Mouse (Mus musculus) hindbrain, embryonic 16.5 days (tissue): Measurements from ENCODE around the gene Cchcr1. TPM values are rescaled to one million over a fixed set of nuclear protein-coding genes. Genes with fewer than 3 reads are reported as not detected.

Source experiments
- ATAC-seq: fragments of 200-750 bp; cut with Nextera tagmentation; 2 replicates; pipeline ENCODE4 v1.8.0; 2017; ENCODE audit warnings: moderate TSS enrichment, moderate library complexity
- H3K27ac ChIP-seq: fragments of 300-500 bp; sonication (generic); 2 replicates; pipeline ENCODE4 v1.5.1; 2014; ENCODE audit warnings: low read depth, mild to moderate bottlenecking, control low read depth, low read length, moderate library complexity
- H3K27me3 ChIP-seq: fragments of 300-500 bp; sonication (generic); replicated peaks from 2 replicates; pipeline ENCODE4 v1.6.1; 2014; ENCODE audit warnings: low read length; ENCODE audit not compliant: control insufficient read depth, insufficient read depth
- H3K36me3 ChIP-seq: fragments of 300-500 bp; sonication (generic); 2 replicates; pipeline ENCODE4 v1.6.1; 2014; ENCODE audit warnings: mild to moderate bottlenecking, low read length, moderate library complexity, mixed read lengths; ENCODE audit not compliant: control insufficient read depth, insufficient read depth
- H3K4me1 ChIP-seq: fragments of 300-500 bp; sonication (generic); 2 replicates; pipeline ENCODE4 v1.6.1; 2014; ENCODE audit warnings: low read depth, low read length; ENCODE audit not compliant: control insufficient read depth, insufficient read depth
- H3K4me2 ChIP-seq: fragments of 300-500 bp; sonication (generic); 2 replicates; pipeline ENCODE4 v1.6.1; 2014; ENCODE audit warnings: mild to moderate bottlenecking, low read length, control low read depth, moderate library complexity
- H3K4me3 ChIP-seq: fragments of 300-500 bp; sonication (generic); 2 replicates; pipeline ENCODE4 v1.5.1; 2014; ENCODE audit warnings: mild to moderate bottlenecking, low read length, control low read depth, moderate library complexity
- H3K9ac ChIP-seq: fragments of 300-500 bp; sonication (generic); 2 replicates; pipeline ENCODE4 v1.6.1; 2014; ENCODE audit warnings: low read depth, mild to moderate bottlenecking, control low read depth, low read length, moderate library complexity
- H3K9me3 ChIP-seq: fragments of 300-500 bp; sonication (generic); 2 replicates; pipeline ENCODE4 v1.6.1; 2014; ENCODE audit warnings: mild to moderate bottlenecking, low read length, moderate library complexity; ENCODE audit not compliant: control insufficient read depth
- WGBS: fragments of 180-500 bp; shearing (Covaris S2); extraction: QIAGEN DNeasy Blood & Tissue Kit; methylation state at CpG from one replicate; pipeline ENCODE4 v1.1.7; 2014; 5-methylcytosine and 5-hydroxymethylcytosine counted together
- polyA plus RNA-seq: library from polyadenylated mRNA; unstranded; fragments of >200 nt; fragmentation: Nextera tagmentation; extraction: Ambion mirVana; gene quantifications from 2 replicates; pipeline ENCODE4 v1.2.1, GENCODE M21; 2015

Cchcr1 gene
- polyA plus RNA-seq, 1 experiment from 2014 or later, result 6.3 TPM

DNA sequence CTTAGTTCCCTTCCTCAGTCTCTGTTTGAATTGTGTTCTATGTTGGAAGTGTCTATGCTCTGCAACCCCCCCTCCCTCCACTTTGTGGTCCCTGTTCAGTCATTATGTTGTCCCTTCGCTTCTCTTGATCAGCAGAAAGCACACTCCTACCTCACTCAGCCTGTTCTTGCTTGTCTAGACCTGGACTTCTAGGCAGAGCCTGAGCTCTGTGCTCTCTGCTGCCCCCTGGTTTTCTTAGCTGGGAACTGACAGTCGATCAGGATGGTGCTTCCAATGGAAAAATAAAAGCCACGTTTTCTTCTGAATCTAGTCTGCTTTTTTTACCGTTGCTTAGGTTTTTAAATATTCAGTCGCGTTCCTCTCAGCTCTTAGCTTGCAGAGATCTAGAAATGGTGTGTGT, 17.4 kb downstream of the Cchcr1 start:
- Histone ChIP-seq H3K27me3 (no peaks in the 10 kb centered on the region), H3K27ac (no peak overlapping the region), H3K9ac (no peak overlapping the region), H3K4me2 (no peak overlapping the region), H3K4me3 (no peak overlapping the region), H3K9me3 (no peaks in the 10 kb centered on the region), H3K4me1 (no peaks in the 10 kb centered on the region; the same call in 1 of the 2 replicates), H3K36me3 (no peaks in the 10 kb centered on the region)
- 13% methylated on average over 6 of the region's 6 CpGs for WGBS
- peak; percentile 83 for ATAC-seq

- Histone ChIP-seq H3K4me3 (no peak overlapping the region), H3K27ac (no peak overlapping the region), H3K27me3 (no peaks in the 10 kb centered on the region), H3K4me2 (no peak overlapping the region), H3K36me3 (no peaks in the 10 kb centered on the region), H3K4me1 (no peaks in the 10 kb centered on the region), H3K9me3 (no peaks in the 10 kb centered on the region), H3K9ac (no peak overlapping the region)
- no peak for ATAC-seq
- WGBS, result 97% methylated on average over 4 of the region's 4 CpGs
These were observed 20.5 kb downstream of the Cchcr1 start for GRCm38 (mm10) chr17:35537421-35537820.

GRCm38 (mm10) chr17:35538476-35538875, 21.6 kb downstream of the Cchcr1 start:
- H3K27me3 ChIP-seq, result no peaks in the 10 kb centered on the region
- H3K27ac ChIP-seq, result no peak overlapping the region
- 83% methylated on average over 1 of the region's 1 CpGs for WGBS
- ATAC-seq, result no peak
- no peak overlapping the region for H3K4me2 ChIP-seq
- no peak overlapping the region for H3K9ac ChIP-seq
- H3K9me3 ChIP-seq, result no peaks in the 10 kb centered on the region
- H3K4me1 ChIP-seq, result 0 out of 2 replicates have a peak, but pooled peaks cover 2% of the 10 kb centered on the region
- H3K36me3 ChIP-seq, result no peaks in the 10 kb centered on the region
- no peak overlapping the region for H3K4me3 ChIP-seq

- no peaks in the 10 kb centered on the region for H3K27me3 ChIP-seq
- 60% methylated on average over 10 of the region's 10 CpGs for WGBS
- H3K4me2 ChIP-seq, result no peak overlapping the region
- no peak for ATAC-seq
- no peak overlapping the region for H3K27ac ChIP-seq
- H3K4me3 ChIP-seq, result no peak overlapping the region
- 0 out of 2 replicates have a peak, but pooled peaks cover 3% of the 10 kb centered on the region for H3K4me1 ChIP-seq
- no peaks in the 10 kb centered on the region for H3K9me3 ChIP-seq
- H3K9ac ChIP-seq, result no peak overlapping the region
- no peaks in the 10 kb centered on the region for H3K36me3 ChIP-seq
These were observed 22.6 kb downstream of the Cchcr1 start for GRCm38 (mm10) chr17:35539540-35539939.

- Histone ChIP-seq H3K4me2 (peak overlapping the region; percentile 30; the same call in 1 of the 2 replicates), H3K36me3 (no peaks in the 10 kb centered on the region), H3K4me1 (0 out of 2 replicates have a peak, but pooled peaks cover 3% of the 10 kb centered on the region), H3K9me3 (no peaks in the 10 kb centered on the region), H3K27me3 (no peaks in the 10 kb centered on the region), H3K4me3 (no peak overlapping the region), H3K27ac (no peak overlapping the region), H3K9ac (no peak overlapping the region)
- ATAC-seq, result 0 out of 2 replicates have a peak, but pooled peaks have one; percentile 3
- 72% methylated on average over 15 of the region's 15 CpGs for WGBS
These were observed 26.0 kb downstream of the Cchcr1 start for GRCm38 (mm10) chr17:35542761-35543411.

GRCm38 (mm10) chr17:35543412-35543861, 26.5 kb downstream of the Cchcr1 start:
- H3K36me3 ChIP-seq, result no peaks in the 10 kb centered on the region

GRCm38 (mm10) chr17:35544001-35544400, 27.1 kb downstream of the Cchcr1 start:
- WGBS, result 71% methylated on average over 6 of the region's 6 CpGs
- no peak overlapping the region for H3K4me2 ChIP-seq

More at GRCm38 (mm10) chr17:35543412-35543861, 26.5 kb downstream of the Cchcr1 start:
- Histone ChIP-seq H3K4me2 (peak overlapping the region; percentile 30), H3K4me1 (0 out of 2 replicates have a peak, but pooled peaks cover 3% of the 10 kb centered on the region), H3K27me3 (no peaks in the 10 kb centered on the region), H3K9ac (no peak overlapping the region), H3K4me3 (no peak overlapping the region), H3K9me3 (no peaks in the 10 kb centered on the region), H3K27ac (no peak overlapping the region)
- WGBS, result 13% methylated on average over 14 of the region's 14 CpGs
- ATAC-seq, result peak; percentile 51

DNA sequence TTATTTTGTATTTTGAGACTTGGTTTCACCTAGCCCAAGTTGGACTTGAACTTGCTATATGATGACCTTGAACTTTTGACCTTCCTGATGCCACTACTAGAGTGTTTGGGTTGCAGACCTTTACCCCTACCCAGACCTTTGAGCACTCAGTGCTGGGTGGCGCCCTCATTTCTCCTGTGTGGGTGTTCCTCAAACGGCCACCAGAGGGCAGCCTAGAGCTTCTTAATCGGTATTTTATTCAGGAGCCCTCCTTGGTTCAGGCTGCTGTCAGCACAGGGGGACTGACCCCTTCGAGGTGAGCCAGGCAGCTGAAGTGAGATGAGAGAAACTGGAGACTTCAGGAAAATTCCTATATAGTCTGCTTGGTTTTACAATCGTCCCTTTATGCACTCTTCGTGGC, 27.8 kb downstream of the Cchcr1 start:
- WGBS, result 36% methylated on average over 6 of the region's 6 CpGs
- Histone ChIP-seq H3K27ac (no peak overlapping the region), H3K9ac (no peak overlapping the region), H3K4me1 (0 out of 2 replicates have a peak, but pooled peaks cover 3% of the 10 kb centered on the region), H3K36me3 (no peaks in the 10 kb centered on the region), H3K4me2 (no peak overlapping the region), H3K27me3 (no peaks in the 10 kb centered on the region), H3K9me3 (no peaks in the 10 kb centered on the region), H3K4me3 (no peak overlapping the region)
- ATAC-seq, result 0 out of 2 replicates have a peak, but pooled peaks have one; percentile 40

More at GRCm38 (mm10) chr17:35544001-35544400, 27.1 kb downstream of the Cchcr1 start:
- no peak overlapping the region for H3K27ac ChIP-seq
- 0 out of 2 replicates have a peak, but pooled peaks cover 3% of the 10 kb centered on the region for H3K4me1 ChIP-seq
- no peaks in the 10 kb centered on the region for H3K9me3 ChIP-seq
- no peaks in the 10 kb centered on the region for H3K36me3 ChIP-seq
- no peak overlapping the region for H3K9ac ChIP-seq
- ATAC-seq, result no peak
- no peak overlapping the region for H3K4me3 ChIP-seq
- H3K27me3 ChIP-seq, result no peaks in the 10 kb centered on the region

- no peak overlapping the region for H3K9ac ChIP-seq
- H3K27me3 ChIP-seq, result no peaks in the 10 kb centered on the region
- ATAC-seq, result no peak
- H3K4me3 ChIP-seq, result no peak overlapping the region
- no peak overlapping the region for H3K4me2 ChIP-seq
- no peak overlapping the region for H3K27ac ChIP-seq
- H3K9me3 ChIP-seq, result no peaks in the 10 kb centered on the region
- WGBS, result 44% methylated on average over 2 of the region's 2 CpGs
- no peaks in the 10 kb centered on the region for H3K36me3 ChIP-seq
- H3K4me1 ChIP-seq, result 0 out of 2 replicates have a peak, but pooled peaks cover 3% of the 10 kb centered on the region
These were observed 30.6 kb downstream of the Cchcr1 start for GRCm38 (mm10) chr17:35547465-35547864.
